Mouse (Mus musculus) urinary bladder, postnatal 36 days (tissue): ENCODE results near the gene Plcb4.

Source experiments
- DNase-seq, 2 experiments: peaks; one replicate each; pipeline ENCODE4 v3.0.0; 2022; ENCODE audit warnings: low spot score in 2 of 2, mixed read lengths in 1 of 2

Gene Plcb4

DNA sequence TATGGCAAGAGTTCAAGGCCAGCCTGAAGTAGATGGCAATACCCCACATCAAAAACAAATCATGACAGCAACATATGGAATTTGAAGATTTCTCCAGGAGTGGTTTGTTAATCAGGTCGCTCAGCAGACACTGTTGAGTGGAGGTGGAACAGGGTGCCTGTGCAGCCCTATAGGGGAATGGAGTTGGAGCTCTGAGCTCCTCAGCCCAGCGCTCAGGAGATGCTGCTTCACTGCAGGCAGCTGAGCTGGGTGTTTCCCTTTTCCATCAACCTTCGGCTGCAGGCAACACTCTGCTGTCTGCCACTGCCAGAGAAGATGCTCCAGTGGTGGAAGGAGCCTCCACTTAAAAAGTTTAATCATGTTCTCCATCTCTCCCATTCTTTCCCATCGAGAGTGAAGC is 149.5 kb downstream of the Plcb4 start:
- DNase-seq, result no peak

DNA sequence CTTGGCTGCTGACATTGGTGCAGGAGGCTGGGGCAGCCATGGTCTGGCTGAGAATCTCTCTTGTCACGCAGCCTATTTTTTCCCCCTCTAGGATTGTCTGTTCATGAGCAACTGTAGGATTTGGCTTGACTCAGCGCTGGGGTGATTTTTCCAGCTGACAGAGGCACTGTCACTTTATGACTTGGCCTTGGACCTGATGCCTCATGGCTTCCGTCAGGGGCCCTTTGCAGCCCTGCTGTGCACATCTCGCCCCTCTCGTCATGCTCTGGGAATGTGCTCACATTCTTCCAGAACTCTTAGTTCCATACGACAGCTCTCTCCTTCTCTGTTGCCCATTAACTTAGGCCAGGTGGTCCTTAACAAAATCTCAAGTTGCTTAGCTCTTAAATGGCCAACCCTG is 152.0 kb downstream of the Plcb4 start:
- DNase-seq, result no peak

DNA sequence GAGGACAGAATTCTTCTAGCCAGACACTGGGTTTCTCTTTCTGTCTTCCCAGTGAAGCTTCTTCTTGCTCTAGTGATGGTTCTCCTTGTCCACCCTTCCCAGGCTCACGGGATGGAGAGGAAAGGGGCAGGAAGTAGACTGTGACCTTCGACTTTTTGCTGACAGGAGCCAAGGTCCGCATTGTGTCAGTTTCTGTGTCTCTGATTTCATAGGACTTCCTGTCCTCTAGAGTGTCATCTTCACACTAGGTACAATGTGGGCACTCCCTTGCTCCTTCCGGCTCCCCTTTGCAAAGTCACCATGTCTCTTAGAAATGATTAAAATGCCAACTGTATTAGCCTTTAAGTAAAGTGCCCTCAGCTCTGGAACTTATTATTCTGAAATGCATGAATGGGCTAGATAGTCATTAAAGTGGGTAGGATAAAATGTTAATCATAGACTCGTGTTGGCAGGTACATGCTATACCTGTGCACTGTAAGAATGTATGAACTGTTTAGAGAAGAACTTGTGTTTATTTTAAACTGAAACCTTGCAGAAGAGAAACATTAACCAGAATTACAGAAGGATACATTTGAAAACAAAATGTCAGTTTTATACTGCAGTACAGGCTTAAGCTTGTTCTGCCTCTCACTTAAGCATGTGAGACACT is 152.8 kb downstream of the Plcb4 start:
- no peak for DNase-seq

DNA sequence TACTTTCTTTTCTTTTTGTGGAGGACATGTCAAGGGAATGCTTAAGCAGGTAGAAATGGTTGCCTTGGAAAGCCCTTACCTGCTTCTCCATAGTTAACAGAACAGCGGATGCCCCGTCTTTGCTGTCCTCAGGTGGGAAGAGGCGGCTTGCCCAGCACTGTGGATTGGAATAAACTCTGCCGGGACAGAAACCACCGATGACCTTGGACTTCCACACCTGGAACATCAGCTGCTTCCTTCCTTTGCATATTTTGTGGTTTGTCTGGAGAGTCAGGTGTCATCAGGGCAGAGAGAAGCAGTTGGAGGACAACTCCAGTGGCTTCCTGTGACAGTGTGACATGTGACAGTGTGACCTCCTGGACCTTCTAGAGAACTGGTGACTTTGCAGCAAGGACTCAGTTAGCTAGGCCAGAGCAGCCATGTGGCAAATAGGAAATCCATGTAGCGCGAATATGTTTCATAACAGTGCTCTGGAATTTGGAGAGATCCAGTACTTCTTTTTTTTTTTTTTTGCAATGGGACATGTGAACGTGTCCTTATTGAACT is 154.0 kb downstream of the Plcb4 start:
- no peak for DNase-seq

DNA sequence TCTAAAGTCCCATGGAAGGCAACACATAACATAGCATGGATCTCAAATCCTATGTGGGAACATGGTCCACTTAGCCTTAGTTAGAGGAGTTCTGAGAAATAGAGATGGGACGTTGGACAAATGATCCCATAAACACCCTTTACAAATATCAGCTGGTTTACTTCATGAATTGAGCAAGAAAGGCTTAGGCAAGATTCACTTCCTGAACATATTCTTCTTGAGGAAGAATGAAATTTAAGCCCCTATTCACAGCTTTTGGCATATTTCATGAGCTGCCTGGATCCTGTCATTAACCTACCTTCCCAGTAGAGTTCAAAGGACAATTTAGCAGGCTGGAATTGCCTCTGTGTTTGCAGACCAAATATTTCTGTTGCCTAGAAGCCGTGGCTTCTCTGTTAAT is 161.9 kb downstream of the Plcb4 start:
- DNase-seq, result no peak

DNA sequence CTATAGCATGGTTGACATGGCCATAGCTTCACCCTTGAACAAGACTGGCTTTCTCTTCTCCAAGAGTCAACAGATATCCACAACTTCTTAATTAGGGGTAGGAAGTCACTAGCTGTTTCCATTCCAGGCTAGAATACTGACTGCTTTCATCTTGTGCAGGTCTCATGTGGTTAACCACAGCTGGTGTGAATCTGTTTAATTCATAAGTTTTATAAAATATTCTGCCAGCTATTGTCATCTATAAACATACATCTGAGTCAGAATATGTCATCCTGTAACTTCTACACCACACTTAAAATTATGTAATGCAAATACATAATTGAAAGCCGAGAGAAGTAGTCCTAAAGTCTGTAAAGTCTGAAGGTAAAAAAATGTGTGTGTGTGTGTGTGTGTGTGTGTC is 164.9 kb downstream of the Plcb4 start:
- DNase-seq, result no peak

DNA sequence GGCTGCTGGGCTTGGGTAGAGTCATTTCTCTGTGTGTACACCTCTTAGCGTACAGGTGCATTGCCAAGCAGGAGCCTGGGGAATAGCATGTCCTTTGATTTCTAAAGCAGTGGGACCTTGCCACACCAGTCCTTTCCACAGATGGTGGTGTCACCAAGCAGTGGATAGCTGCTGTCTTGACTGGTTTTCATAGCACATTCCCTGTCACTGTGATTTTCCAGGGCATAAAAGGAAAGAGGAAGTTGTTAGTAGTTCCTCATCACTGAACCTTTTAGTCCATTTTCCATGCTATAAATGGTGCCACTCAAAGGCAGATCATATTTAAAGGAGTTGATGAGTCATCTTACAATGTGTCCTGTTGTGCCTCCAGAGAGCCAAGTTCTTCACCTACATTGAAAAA is 165.9 kb downstream of the Plcb4 start:
- DNase-seq, result no peak

DNA sequence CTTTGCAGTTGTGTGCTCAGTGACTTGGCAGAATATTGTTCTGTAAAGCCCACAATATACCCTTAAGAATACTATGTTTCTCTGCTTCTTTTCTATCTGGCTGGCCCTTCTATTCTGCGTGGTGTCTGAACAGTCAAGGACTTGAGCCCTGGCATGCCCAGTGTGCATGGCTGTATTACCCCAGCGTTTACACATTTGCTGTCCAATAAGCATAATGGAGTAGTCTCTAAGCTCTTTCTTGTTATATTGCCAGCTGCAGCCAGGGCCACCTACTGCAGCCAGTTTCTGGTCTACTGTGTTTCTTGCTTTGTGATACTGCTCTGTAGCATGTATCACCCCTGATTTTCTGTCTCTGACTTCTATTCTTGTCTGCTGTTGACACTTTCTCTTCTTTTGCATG is 166.8 kb downstream of the Plcb4 start:
- DNase-seq, result no peak

DNA sequence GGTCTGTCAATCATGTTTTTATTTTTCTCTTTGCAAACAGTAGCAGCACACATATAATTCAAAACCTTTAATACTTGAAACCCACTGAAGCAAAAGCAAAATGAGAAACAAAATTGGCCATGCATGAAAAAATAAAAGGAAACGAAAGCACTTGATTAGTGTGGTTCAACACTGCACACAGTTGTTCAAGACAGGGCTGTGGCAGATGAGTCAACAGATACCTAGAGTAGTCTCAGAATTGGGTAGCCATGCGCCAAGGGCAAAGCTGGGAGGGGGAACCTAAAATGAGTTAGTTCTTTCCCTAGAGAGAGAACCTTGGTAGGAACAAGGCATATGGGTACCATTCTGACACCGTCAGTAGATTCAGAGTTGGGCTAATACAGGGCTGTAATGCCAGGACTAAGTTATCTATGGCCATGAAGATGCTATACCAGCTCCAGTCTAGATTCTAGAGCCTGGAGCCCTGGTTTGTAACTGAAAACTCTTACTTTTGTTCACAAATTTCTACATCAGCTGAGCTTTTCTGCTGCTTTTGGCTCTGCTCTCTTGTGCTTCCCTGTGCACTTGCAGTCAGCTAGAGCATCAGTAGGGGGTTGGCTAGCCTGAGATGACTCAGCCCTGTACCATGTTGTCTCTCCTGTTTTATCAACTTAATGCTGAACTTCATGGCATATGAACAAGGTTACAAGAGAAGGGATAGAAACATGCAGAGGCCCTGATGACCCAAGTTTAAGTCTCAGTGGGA is 168.0 kb downstream of the Plcb4 start:
- DNase-seq, result no peak

DNA sequence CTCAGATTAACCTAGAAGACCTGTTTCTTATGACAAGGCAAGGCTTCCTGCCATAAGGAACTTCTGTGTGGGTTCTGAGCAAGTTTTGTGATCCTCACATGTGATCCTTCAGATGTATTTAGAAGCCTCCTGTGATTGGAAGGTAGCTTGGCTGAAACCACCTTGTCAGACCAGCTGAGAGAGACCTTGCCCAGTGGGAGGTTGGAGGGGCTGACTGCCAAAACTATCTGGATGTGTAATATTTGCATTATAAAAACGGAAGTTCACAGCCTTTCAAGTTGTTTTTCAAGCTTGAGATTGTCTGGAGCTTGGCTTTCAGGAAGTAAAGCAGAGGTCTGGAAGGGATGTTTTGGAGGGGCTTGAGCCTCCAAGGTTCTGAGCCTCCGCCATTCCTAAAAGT is 169.6 kb downstream of the Plcb4 start:
- no peak for DNase-seq

DNA sequence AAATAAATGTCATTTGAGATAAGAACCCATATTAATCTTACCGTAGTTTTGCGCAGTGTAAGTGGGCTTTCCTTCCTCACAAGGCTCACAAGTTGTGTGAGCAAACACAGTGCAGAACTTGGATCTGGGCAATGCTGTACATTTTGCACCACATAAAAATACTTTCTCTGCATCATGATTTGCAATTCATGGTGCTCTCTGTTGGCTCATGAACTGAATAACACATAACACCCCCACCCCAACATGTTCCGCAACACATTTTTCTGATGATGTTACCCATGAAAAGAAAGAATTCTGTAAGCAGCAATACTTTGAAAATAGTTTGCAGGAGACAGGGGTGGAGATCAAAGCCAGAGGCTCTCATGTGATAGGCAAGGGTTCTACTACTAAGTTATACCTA is 174.9 kb downstream of the Plcb4 start:
- DNase-seq, result no peak

DNA sequence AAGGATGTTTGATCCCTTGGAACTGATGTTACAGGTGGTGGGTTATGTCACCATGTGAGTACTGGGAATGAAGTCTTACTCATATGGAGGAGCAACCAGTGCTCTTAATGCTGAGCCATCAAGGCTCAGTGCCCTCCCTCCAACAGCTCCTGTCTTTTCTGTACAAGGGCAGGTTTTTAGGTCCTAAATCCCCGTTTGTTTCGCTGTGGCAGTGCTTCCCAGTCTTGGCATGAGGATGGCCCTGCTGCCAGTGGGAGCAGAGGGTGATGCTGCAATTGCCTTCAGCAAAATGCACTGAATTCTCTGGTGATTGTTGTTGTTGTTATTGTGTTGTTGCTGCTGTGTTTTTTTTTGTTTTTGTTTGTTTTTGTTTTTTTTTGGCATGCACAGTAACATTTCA is 175.6 kb downstream of the Plcb4 start:
- no peak for DNase-seq

DNA sequence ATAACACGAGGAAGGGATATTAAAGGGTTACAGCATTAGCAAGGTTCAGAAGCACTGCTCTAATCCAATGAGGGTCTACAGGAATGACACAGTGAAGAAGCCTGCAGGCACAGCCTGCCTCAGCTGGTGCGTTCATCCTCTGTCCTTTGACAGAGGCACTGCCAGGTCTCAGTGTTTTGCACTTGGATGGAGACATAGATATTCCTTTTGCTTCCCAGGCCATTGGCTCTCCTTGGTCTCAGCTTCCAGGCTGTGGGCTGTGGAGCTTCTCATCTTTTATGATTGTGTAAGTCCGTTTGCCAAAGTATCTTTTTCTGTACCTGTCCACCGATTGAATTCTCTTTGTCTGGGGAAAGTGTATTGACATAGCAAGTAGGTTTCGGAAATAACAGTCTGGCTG is 177.1 kb downstream of the Plcb4 start:
- DNase-seq, result no peak

DNA sequence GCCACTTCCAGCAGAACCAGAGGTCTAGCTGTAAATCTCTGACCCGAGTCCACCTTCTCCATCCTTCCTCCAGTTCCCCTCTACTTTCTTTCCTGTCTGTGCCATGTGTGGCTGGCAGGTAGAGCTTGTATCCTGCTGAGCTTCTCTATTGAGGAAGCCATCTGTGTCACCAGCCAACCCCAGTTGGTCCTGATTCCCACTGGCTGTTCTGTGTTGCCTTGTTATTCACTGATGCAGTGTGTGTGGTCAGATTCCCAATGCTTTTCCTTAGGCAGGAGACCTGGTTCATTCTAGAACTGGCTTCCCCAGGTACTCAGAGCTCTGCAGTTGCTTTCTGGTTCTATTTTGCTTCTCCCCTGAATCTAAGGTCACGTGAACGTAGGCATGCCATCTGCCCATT is 177.6 kb downstream of the Plcb4 start:
- no peak for DNase-seq

DNA sequence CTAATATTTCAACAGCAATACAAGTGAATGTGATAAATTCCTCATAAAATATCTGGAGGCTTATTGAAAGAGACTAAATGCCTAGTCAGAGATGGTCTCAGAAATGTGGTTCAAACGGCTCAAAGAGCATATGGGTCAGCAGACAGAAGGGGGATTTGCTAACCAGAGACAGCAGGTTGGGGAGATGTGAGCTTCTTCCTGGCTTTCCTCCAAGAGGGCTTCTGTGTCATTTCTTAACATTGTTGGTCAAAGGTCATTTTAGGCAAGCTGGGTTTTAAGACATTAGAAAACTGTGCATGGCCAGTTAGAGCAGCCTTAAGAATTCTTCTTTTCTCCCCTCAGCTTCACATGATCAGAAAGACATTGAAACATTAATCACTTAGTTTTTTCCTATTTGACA is 178.9 kb downstream of the Plcb4 start:
- no peak for DNase-seq

DNA sequence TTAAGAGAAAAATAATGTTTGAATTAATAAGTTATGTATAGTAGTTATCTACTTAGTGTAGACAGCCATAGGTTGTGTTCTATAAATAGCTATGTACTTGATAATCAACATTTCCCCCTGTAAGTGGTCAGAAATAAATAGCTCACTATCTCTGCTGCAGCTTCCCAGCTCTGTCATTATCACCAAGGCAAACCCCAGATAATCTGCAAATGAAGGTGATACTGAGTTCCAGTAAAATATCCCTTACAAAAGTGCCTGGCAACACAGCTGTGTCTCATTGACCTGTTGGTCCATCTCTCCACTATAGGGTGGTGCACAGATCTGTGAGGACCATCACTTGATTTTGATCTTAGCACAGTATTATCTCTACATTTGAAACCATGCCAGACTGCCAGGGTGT is 179.3 kb downstream of the Plcb4 start:
- DNase-seq, result no peak

DNA sequence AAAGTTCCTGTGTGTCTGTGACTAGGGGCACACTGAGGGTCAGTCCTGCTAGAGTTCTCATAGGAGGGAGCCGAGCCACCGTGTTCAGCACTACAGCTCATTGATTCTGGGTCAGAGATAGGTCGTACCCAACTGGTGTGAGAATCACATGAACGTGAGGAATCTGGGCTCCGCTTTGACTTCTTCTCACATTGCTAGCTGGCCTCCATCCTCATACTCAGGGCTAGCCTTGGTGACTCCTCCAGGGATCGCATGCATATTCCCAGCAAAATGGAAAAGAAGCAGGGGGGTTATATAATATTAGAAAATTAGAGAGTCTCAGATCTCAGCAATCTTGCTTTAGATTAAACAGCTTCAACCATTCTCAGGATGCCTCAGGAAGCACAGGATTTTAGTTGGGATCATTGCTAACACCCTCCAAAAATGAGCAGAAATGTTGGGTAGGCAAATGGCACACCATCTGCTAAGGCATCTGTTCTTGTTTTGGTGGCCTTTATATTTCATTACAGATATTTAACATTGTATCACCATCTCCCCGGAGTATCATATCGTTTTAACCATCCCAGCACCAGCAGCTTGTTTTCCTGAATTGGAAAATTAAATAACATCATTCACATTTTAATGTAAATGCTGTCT is 180.0 kb downstream of the Plcb4 start:
- no peak for DNase-seq

DNA sequence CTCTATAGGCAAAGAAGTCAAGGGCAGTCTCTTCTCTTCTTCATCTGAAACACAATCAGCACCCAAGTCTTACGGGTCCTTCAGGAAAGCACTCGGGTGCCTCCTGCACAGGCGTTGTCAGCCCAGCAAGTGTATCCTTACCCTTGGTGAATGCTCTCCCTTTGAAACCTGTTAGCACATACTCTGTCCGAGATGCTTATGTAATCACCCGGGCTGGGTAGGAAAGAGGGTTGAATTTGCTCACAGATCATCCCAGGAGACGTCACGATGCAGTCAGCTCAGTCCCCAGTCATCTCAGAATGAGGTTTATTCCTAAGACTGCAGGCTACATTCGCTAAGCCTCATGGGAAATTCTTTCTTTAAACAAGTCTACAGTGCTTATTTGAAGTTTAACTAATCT is 184.9 kb downstream of the Plcb4 start:
- no peak for DNase-seq

DNA sequence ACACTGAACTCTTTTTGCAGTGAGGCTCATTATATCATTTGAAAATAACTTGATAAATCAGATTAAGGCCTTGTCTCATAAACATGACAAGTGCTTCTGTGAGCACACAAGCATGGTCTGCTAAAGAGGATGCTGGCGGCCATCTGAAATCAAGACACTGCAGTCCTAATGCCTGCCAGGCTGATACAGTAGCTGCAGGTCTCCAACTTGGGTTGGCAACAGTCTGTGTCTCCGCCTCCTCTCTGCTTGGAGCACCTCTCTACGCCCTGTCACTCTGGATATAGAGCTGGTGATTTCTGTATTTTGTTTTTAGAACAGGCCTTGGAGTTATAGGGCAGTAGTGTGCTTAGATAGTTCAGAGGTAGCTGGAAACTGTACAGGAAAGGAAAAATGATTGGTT is 188.1 kb downstream of the Plcb4 start:
- no peak for DNase-seq

DNA sequence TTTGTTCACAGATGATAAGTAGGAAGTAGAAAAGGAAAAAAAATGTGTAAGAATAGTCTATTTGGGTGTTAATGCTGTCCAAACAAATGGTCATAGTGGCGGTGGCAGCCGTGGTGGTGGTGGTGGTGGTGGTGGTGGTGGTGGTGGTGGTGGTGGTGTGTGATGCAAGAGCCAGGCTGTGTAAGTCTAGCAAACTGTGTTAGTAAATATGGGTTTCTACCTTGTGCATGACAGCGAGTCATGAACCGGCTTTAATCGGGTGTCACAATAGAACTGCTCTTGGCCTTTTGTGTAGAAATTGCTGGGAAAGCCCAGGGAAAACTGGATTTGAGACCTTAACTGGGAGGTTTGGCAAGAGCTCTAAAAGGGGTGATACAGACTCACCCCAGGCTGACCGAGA is 188.9 kb downstream of the Plcb4 start:
- DNase-seq, result no peak

DNA sequence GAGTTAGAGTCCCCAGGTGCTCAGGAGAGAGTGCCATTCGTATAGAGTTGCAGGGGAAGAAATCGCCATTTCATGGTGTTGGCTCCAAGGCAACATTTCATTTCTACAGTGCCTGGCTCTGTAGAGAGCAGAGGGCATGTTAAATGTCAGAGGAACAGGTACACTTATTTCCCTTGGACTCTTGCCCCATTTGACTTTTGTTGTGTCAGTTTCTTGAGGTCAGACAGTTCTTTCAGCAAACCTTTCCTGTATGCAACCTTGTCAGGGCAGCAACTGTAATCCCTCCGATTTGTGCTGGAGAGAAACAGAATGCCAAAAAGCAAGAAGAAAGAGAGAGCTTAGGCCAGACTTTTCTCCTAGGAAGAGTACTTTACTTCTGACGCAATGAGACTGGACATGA is 189.4 kb downstream of the Plcb4 start:
- DNase-seq, result no peak

DNA sequence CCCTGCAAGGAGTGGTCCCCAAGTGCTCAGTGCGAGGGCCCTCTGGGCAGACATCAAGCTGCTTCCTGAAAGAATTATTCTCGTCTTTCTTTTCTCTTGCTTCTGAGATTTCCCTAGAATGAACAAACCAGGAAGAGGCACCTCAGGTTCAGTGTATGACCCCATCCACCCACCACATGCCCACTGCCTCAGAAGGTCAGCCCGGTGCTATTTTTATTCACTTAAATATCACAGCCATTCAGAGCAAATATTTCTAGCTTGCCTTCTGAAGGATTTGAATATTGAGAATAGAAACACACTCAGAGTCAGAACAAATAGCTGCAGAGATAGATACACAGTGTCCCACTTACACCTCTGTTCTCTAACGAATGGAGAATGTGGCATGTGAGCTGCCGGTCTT is 193.2 kb downstream of the Plcb4 start:
- DNase-seq, result no peak

DNA sequence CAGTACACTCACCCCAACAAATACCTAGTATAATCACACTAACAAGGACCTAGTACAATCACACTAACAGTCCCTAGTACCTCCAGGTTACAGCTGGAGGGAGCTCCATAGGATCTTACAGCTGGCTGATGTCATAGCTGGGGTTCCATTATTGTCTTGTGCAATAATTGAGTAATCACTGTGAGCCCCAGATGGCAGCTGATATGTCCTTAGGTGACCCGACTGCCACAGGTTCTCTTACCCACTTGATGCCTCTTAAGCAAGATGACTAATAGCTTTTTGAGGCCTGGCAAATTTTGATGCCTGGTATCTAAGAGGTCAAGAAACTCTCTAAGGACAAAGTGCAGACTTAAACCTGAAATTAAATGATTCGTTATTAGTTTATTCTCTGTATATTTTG is 194.3 kb downstream of the Plcb4 start:
- peak in 1 of 2 experiments; percentile 14 for DNase-seq
